Mouse (Mus musculus) MEL (cell line): Measurements from ENCODE around the gene Tsen15. TPM values are rescaled to one million over a fixed set of nuclear protein-coding genes. Genes with fewer than 3 reads are reported as not detected.
"Not testable (repeated sequence)": the region's sequence is repeated elsewhere in the genome, so short reads cannot be mapped to it uniquely, and the experiment has no call there.

Source experiments
- DNase-seq: peaks from one replicate; pipeline ENCODE4 v3.0.0; 2011; ENCODE audit warnings: low read depth, low spot score
- H3K27ac ChIP-seq: 2 replicates; pipeline ENCODE4 v1.5.1; 2012; ENCODE audit warnings: low read depth, mild to moderate bottlenecking, control low read depth, low read length, moderate library complexity; ENCODE audit not compliant: control insufficient read depth
- H3K27me3 ChIP-seq, 2 experiments: fragments of 150-350 bp in 1 of 2; sonication (generic) in 1 of 2; 2 replicates each; pipeline ENCODE4 v1.6.1; 2012; ENCODE audit warnings: low read length in 2 of 2, mild to moderate bottlenecking in 2 of 2, improper control_type of control experiment in 1 of 2, moderate library complexity in 1 of 2; ENCODE audit not compliant: insufficient read depth in 2 of 2, control insufficient read depth in 1 of 2
- H3K36me3 ChIP-seq, 2 experiments: 2 replicates each; pipeline ENCODE4 v1.6.1; 2012 to 2014; ENCODE audit warnings: low read length in 2 of 2, improper control_type of control experiment in 1 of 2, inconsistent platforms in 1 of 2, mild to moderate bottlenecking in 1 of 2; ENCODE audit not compliant: insufficient read depth in 2 of 2, control insufficient read depth in 1 of 2
- H3K4me1 ChIP-seq, 2 experiments: fragments of 150-350 bp in 1 of 2; sonication (generic) in 1 of 2; 2 replicates each; pipeline ENCODE4 v1.6.1; 2012; ENCODE audit warnings: low read length in 2 of 2, improper control_type of control experiment in 1 of 2, mild to moderate bottlenecking in 1 of 2; ENCODE audit not compliant: insufficient read depth in 2 of 2, control insufficient read depth in 1 of 2
- H3K4me3 ChIP-seq, 2 experiments: fragments of 150-350 bp in 1 of 2; sonication (generic) in 1 of 2; 2 replicates each; pipeline ENCODE4 v1.5.1; 2012; ENCODE audit warnings: low read depth in 2 of 2, low read length in 2 of 2, mild to moderate bottlenecking in 2 of 2, moderate library complexity in 2 of 2, control low read depth in 1 of 2, improper control_type of control experiment in 1 of 2; ENCODE audit not compliant: control insufficient read depth in 1 of 2, insufficient read depth in 1 of 2
- H3K79me2 ChIP-seq: 2 replicates; pipeline ENCODE4 v1.6.1; 2012; ENCODE audit warnings: mild to moderate bottlenecking, low read length, moderate library complexity; ENCODE audit not compliant: control insufficient read depth, poor library complexity, insufficient read depth
- H3K9ac ChIP-seq: 2 replicates; pipeline ENCODE4 v1.6.1; 2012; ENCODE audit warnings: low read depth, mild to moderate bottlenecking, control low read depth, low read length, moderate library complexity; ENCODE audit not compliant: control insufficient read depth, poor library complexity, severe bottlenecking
- H3K9me3 ChIP-seq: fragments of 150-350 bp; sonication (generic); replicated peaks from 2 replicates; pipeline ENCODE4 v1.6.1; 2012; ENCODE audit warnings: mild to moderate bottlenecking, low read length, improper control_type of control experiment, moderate library complexity; ENCODE audit not compliant: insufficient read depth
- BHLHE40 ChIP-seq: IDR thresholded peaks from 2 replicates; pipeline ENCODE4 v1.6.1; 2012; ENCODE audit warnings: low read depth, mild to moderate bottlenecking, inconsistent platforms, low read length, improper control_type of control experiment, borderline replicate concordance
- EP300 ChIP-seq, 2 experiments: IDR thresholded peaks; 2 replicates each; pipeline ENCODE4 v1.6.1; 2011; ENCODE audit warnings: improper control_type of control experiment in 2 of 2, low read length in 2 of 2, low read depth in 1 of 2, mild to moderate bottlenecking in 1 of 2
- ETS1 ChIP-seq: IDR thresholded peaks from 2 replicates; pipeline ENCODE4 v1.6.1; 2012; ENCODE audit warnings: low read depth, mild to moderate bottlenecking, inconsistent platforms, low read length, improper control_type of control experiment, moderate library complexity
- GABPA ChIP-seq: IDR thresholded peaks from 2 replicates; pipeline ENCODE4 v1.6.1; 2012; ENCODE audit warnings: low read depth, mild to moderate bottlenecking, inconsistent platforms, low read length, improper control_type of control experiment, moderate library complexity
- GATA1 ChIP-seq: IDR thresholded peaks from 2 replicates; pipeline ENCODE4 v1.6.1; 2011; ENCODE audit warnings: low read depth, low read length, improper control_type of control experiment
- HCFC1 ChIP-seq: IDR thresholded peaks from 2 replicates; pipeline ENCODE4 v1.6.1; 2012; ENCODE audit warnings: low read depth, mild to moderate bottlenecking, inconsistent platforms, low read length, improper control_type of control experiment, moderate library complexity
- KAT2A ChIP-seq: conservative IDR thresholded peaks from 2 replicates; pipeline ENCODE4 v1.6.1; 2012; ENCODE audit warnings: low read depth, low read length, improper control_type of control experiment, inconsistent platforms
- MAZ ChIP-seq: IDR thresholded peaks from 2 replicates; pipeline ENCODE4 v1.6.1; 2012; ENCODE audit warnings: low read depth, mild to moderate bottlenecking, inconsistent platforms, low read length, improper control_type of control experiment
- MEF2A ChIP-seq: IDR thresholded peaks from 2 replicates; pipeline ENCODE4 v1.6.1; 2014; ENCODE audit warnings: low read depth, mild to moderate bottlenecking, inconsistent platforms, low read length, improper control_type of control experiment; ENCODE audit not compliant: poor library complexity, insufficient replicate concordance, severe bottlenecking; ENCODE audit errors: extremely low read depth
- MYB ChIP-seq: IDR thresholded peaks from 2 replicates; pipeline ENCODE4 v1.6.1; 2011; ENCODE audit warnings: mild to moderate bottlenecking, low read depth, low read length, improper control_type of control experiment
- NRF1 ChIP-seq: IDR thresholded peaks from 2 replicates; pipeline ENCODE4 v1.6.1; 2014; ENCODE audit warnings: low read depth, mild to moderate bottlenecking, inconsistent platforms, low read length, improper control_type of control experiment, moderate library complexity; ENCODE audit not compliant: poor library complexity, insufficient read depth, severe bottlenecking
- RAD21 ChIP-seq: IDR thresholded peaks from 2 replicates; pipeline ENCODE4 v1.6.1; 2011; ENCODE audit warnings: mild to moderate bottlenecking, low read depth, low read length, improper control_type of control experiment
- SMC3 ChIP-seq: IDR thresholded peaks from 2 replicates; pipeline ENCODE4 v1.6.1; 2011; ENCODE audit warnings: low read depth, low read length, improper control_type of control experiment
- TBP ChIP-seq: IDR thresholded peaks from 2 replicates; pipeline ENCODE4 v1.8.0; 2011; ENCODE audit warnings: low read depth, low read length, improper control_type of control experiment
- TCF12 ChIP-seq: IDR thresholded peaks from 2 replicates; pipeline ENCODE4 v1.6.1; 2014; ENCODE audit warnings: low read depth, mild to moderate bottlenecking, inconsistent platforms, low read length, improper control_type of control experiment, moderate library complexity
- USF2 ChIP-seq, 2 experiments: IDR thresholded peaks; 2 replicates each; pipeline ENCODE4 v1.6.1; 2011 to 2012; ENCODE audit warnings: improper control_type of control experiment in 2 of 2, low read length in 2 of 2, borderline replicate concordance in 1 of 2, inconsistent platforms in 1 of 2, low read depth in 1 of 2, mild to moderate bottlenecking in 1 of 2; ENCODE audit not compliant: insufficient read depth in 1 of 2
- ZKSCAN1 ChIP-seq: IDR thresholded peaks from 2 replicates; pipeline ENCODE4 v1.6.1; 2012; ENCODE audit warnings: low read depth, mild to moderate bottlenecking, inconsistent platforms, low read length, improper control_type of control experiment, moderate library complexity
- ZMIZ1 ChIP-seq: IDR thresholded peaks from 2 replicates; pipeline ENCODE4 v1.6.1; 2012; ENCODE audit warnings: low read depth, mild to moderate bottlenecking, inconsistent platforms, low read length, improper control_type of control experiment, moderate library complexity
- ZNF384 ChIP-seq: IDR thresholded peaks from 2 replicates; pipeline ENCODE4 v1.6.1; 2012; ENCODE audit warnings: low read depth, mild to moderate bottlenecking, inconsistent platforms, low read length, improper control_type of control experiment
- polyA plus RNA-seq, 2 experiments: library from polyadenylated mRNA; stranded (reverse) in 1 of 2; unstranded in 1 of 2; fragments of >175 nt in 1 of 2; fragments of >200 nt in 1 of 2; gene quantifications; 2 replicates each; pipeline versions ENCODE4 v1.2.1 to v1.2.4; 2012; ENCODE audit warnings: low replicate concordance in 2 of 2, low read depth in 1 of 2; ENCODE audit not compliant: insufficient read length in 2 of 2, insufficient read depth in 1 of 2, missing spikeins in 1 of 2
- total RNA-seq: library from RNA; depleted of rRNA; stranded (reverse); fragments of 300-350 nt; gene quantifications from 2 replicates; pipeline ENCODE4 v1.2.3, GENCODE M21; 2012

Tsen15 gene
- total and polyA plus RNA-seq, 3 experiments: 66.8 to 194 (median 68.3) TPM

- TF ChIP-seq EP300 (IDR thresholded peaks at IDR 0.05; ENCODE audit: low read depth in 1 of 2, low read length in 2 of 2): peak; percentile 36 to 65; a peak in 3 of 4 replicates
- TF ChIP-seq MYB: peak; percentile 50; the same call in 1 of the 2 replicates
- not testable (repeated sequence) for H3K27me3 ChIP-seq, DNase-seq, H3K9me3 ChIP-seq
- peaks cover 12 to 14% of the 10 kb centered on the region in 2 experiments; a peak in 3 of 4 replicates for H3K4me1 ChIP-seq
- H3K9ac ChIP-seq: peak overlapping the region; percentile 93
- peak overlapping the region; percentile 83 to 96 for H3K4me3 ChIP-seq
- H3K36me3 ChIP-seq: peaks cover 18 to 21% of the 10 kb centered on the region in 2 experiments
- H3K79me2 ChIP-seq: peaks cover 23% of the 10 kb centered on the region
- peak overlapping the region; percentile 77 for H3K27ac ChIP-seq
Measured at GRCm38 (mm10) chr1:152385693-152386092, 795 bp downstream of the Tsen15 start.

- H3K4me3 ChIP-seq: peak overlapping the region in 1 of 2 experiments; percentile 58; a peak in 2 of 4 replicates
- H3K27me3 ChIP-seq: no peaks in the 10 kb centered on the region; a peak in 1 of 4 replicates
- peaks cover 25% of the 10 kb centered on the region for H3K79me2 ChIP-seq
Measured at GRCm38 (mm10) chr1:152384589-152384988, 1.9 kb downstream of the Tsen15 start.

DNA sequence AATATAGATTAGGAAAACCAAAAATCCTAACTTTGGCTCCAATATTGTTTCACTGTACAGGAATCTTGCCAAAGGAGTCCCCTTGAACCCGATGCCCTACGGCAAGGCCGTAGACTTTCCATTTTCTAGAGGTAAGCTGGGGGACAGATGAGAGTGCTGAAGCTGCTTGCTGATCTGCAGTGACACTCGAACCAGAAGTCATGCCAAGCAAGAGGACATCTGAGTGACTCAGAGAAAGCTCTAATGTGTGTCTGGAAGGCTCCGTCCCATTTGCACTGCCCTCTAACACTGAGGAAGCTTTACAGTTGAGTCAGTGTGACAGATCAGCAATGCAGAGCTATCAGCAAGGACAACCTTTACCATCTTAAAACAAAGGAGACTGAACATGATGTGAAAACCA lies 8.2 kb downstream of the Tsen15 start:
- H3K36me3 ChIP-seq: peaks cover 2 to 39% of the 10 kb centered on the region in 2 experiments; a peak in 3 of 4 replicates
- TF ChIP-seq GABPA (no peak), ZNF384 (no peak), SMC3 (no peak), TBP (no peak), ZMIZ1 (no peak), MAZ (no peak), TCF12 (no peak), ZKSCAN1 (no peak), RAD21 (no peak), NRF1 (no peak), GATA1 (no peak), ETS1 (no peak), HCFC1 (no peak), MEF2A (no peak), USF2 (IDR thresholded peaks at IDR 0.05; ENCODE audit: borderline replicate concordance in 1 of 2, insufficient read depth in 1 of 2, low read depth in 1 of 2, low read length in 2 of 2) (no peak), KAT2A (no peak), BHLHE40 (no peak)
- TF ChIP-seq, all 39 proteins: peak for 0

More at GRCm38 (mm10) chr1:152384589-152384988, 1.9 kb downstream of the Tsen15 start:
- no peaks in the 10 kb centered on the region for H3K9me3 ChIP-seq
- H3K36me3 ChIP-seq: peaks cover 18 to 27% of the 10 kb centered on the region in 2 experiments
- TF ChIP-seq EP300 (IDR thresholded peaks at IDR 0.05; ENCODE audit: low read depth in 1 of 2, low read length in 2 of 2) (no peak), ZKSCAN1 (peak; percentile 55; the same call in 1 of the 2 replicates)
- H3K9ac ChIP-seq: no peak overlapping the region
- no peak for DNase-seq
- H3K27ac ChIP-seq: no peak overlapping the region
- peaks cover 12 to 14% of the 10 kb centered on the region in 2 experiments; a peak in 3 of 4 replicates for H3K4me1 ChIP-seq

More for the DNA sequence above, 8.2 kb downstream of the Tsen15 start:
- H3K4me3 ChIP-seq: no peak overlapping the region
- no peaks in the 10 kb centered on the region for H3K9me3 ChIP-seq
- no peak for DNase-seq
- H3K9ac ChIP-seq: no peak overlapping the region
- H3K27me3 ChIP-seq: no peaks in the 10 kb centered on the region
- no peak overlapping the region for H3K27ac ChIP-seq
- H3K4me1 ChIP-seq: no peaks in the 10 kb centered on the region
- peaks cover 5% of the 10 kb centered on the region; the same call in 1 of the 2 replicates for H3K79me2 ChIP-seq
